Mouse (Mus musculus) bone marrow macrophage, adult 2 months (primary cell): Measurements from ENCODE around the gene E030018B13Rik.

Source experiments
- CTCF ChIP-seq: IDR thresholded peaks from 2 replicates; pipeline ENCODE4 v1.5.1; 2012; ENCODE audit warnings: low read depth, mild to moderate bottlenecking, low read length, moderate library complexity
- POLR2A ChIP-seq: IDR thresholded peaks from 2 replicates; pipeline ENCODE4 v1.6.1; 2012; ENCODE audit warnings: mild to moderate bottlenecking, low read depth, low read length, borderline replicate concordance

DNA sequence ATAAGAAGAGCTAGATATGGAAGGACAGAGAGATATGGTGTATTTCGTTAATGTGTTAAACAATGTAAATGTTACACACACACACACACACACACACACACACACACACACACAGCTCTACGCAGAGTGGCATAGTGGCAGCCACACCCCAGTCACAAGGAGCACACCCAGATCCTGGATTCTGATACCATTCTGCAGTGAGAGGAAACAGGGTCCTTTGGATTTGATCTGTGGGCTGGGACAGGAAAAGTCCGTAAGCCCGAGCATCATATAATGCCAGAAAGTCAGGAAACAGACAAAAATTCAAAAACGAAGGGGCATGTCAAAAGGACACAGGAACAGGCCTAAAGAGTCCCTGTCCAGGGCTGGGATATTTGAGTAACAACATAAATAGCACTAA is 11.0 kb upstream of the E030018B13Rik start:
- TF ChIP-seq CTCF, result no peak
- no peak for TF ChIP-seq POLR2A
